Mouse (Mus musculus): Measurements from ENCODE around the gene Clnk. TPM values are rescaled to one million over a fixed set of nuclear protein-coding genes. Genes with fewer than 3 reads are reported as not detected.

Gene Clnk
- total and polyA plus RNA-seq, 3 experiments: not detected

GRCm38 (mm10) chr5:38702941-38703340 lies 173.7 kb downstream of the Clnk start:
- Histone ChIP-seq H3K4me1 (ENCODE audit: control insufficient read depth in 1 of 2, insufficient read depth in 2 of 2, low read length in 2 of 2) (no peaks in the 10 kb centered on the region), H3K79me2 (ENCODE audit: control insufficient read depth, insufficient read depth, low read length, poor library complexity) (no peaks in the 10 kb centered on the region), H3K4me3 (ENCODE audit: control insufficient read depth in 1 of 2, insufficient read depth in 1 of 2, low read depth in 2 of 2, low read length in 2 of 2) (no peak overlapping the region), H3K9ac (ENCODE audit: control insufficient read depth, low read depth, low read length, poor library complexity, severe bottlenecking) (no peak overlapping the region), H3K36me3 (ENCODE audit: control insufficient read depth in 1 of 2, insufficient read depth in 2 of 2, low read length in 2 of 2) (no peaks in the 10 kb centered on the region), H3K27me3 (ENCODE audit: control insufficient read depth in 1 of 2, insufficient read depth in 2 of 2, low read length in 2 of 2) (no peaks in the 10 kb centered on the region), H3K9me3 (replicated peaks; ENCODE audit: insufficient read depth, low read length) (no peaks in the 10 kb centered on the region), H3K27ac (ENCODE audit: control insufficient read depth, low read depth, low read length) (no peak overlapping the region)
- no peak for TF ChIP-seq ZMIZ1 (IDR thresholded peaks at IDR 0.05; ENCODE audit: low read depth, low read length)
- TF ChIP-seq USF1 (IDR thresholded peaks at IDR 0.05; ENCODE audit: low read depth, low read length): no peak
- TF ChIP-seq SIN3A (IDR thresholded peaks at IDR 0.05; ENCODE audit: low read length): no peak
- no peak for TF ChIP-seq RCOR1 (IDR thresholded peaks at IDR 0.05; ENCODE audit: low read depth, low read length)
- no peak for TF ChIP-seq MYC (IDR thresholded peaks at IDR 0.05; ENCODE audit: low read depth, low read length)
- DNase-seq (ENCODE audit: low read depth, low spot score): no peak

DNA sequence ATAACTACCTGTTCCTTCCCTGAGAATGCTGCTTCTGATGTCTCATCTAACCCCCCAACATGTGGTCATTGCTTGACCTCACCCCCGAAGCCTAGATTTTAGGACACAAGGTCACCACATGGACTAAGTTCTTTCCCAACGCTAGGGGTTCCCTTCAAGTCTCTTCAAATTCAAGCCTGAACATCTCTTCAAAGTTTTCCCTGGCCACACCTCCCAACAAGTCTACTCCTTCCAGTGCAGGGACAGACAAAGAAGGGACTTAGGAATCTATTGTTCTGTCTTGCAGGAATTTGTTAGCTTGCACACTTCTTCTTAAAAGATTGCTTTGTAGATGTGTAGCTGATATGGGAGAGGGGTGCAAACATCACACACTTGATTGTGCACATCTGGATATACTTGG lies 174.5 kb downstream of the Clnk start:
- no peaks in the 10 kb centered on the region for H3K27me3 ChIP-seq (ENCODE audit: control insufficient read depth in 1 of 2, insufficient read depth in 2 of 2, low read length in 2 of 2)
- no peak overlapping the region for H3K9ac ChIP-seq (ENCODE audit: control insufficient read depth, low read depth, low read length, poor library complexity, severe bottlenecking)
- no peaks in the 10 kb centered on the region for H3K9me3 ChIP-seq (replicated peaks; ENCODE audit: insufficient read depth, low read length)
- H3K4me3 ChIP-seq (ENCODE audit: control insufficient read depth in 1 of 2, insufficient read depth in 1 of 2, low read depth in 2 of 2, low read length in 2 of 2): no peak overlapping the region
- H3K36me3 ChIP-seq (ENCODE audit: control insufficient read depth in 1 of 2, insufficient read depth in 2 of 2, low read length in 2 of 2): no peaks in the 10 kb centered on the region
- no peak for DNase-seq (ENCODE audit: low read depth, low spot score)
- TF ChIP-seq SIN3A (IDR thresholded peaks at IDR 0.05; ENCODE audit: low read length) (no peak), MAX (IDR thresholded peaks at IDR 0.05; ENCODE audit: low read length) (no peak), ZKSCAN1 (IDR thresholded peaks at IDR 0.05; ENCODE audit: low read depth, low read length) (no peak), ZNF384 (IDR thresholded peaks at IDR 0.05; ENCODE audit: low read depth, low read length) (no peak), HCFC1 (IDR thresholded peaks at IDR 0.05; ENCODE audit: low read depth, low read length) (no peak), POLR2AphosphoS2 (IDR thresholded peaks at IDR 0.05; ENCODE audit: low read length) (no peak), KAT2A (conservative IDR thresholded peaks at IDR 0.05; ENCODE audit: low read depth, low read length) (no peak)
- no peaks in the 10 kb centered on the region for H3K4me1 ChIP-seq (ENCODE audit: control insufficient read depth in 1 of 2, insufficient read depth in 2 of 2, low read length in 2 of 2)
- no peaks in the 10 kb centered on the region for H3K79me2 ChIP-seq (ENCODE audit: control insufficient read depth, insufficient read depth, low read length, poor library complexity)
- no peak overlapping the region for H3K27ac ChIP-seq (ENCODE audit: control insufficient read depth, low read depth, low read length)

DNA sequence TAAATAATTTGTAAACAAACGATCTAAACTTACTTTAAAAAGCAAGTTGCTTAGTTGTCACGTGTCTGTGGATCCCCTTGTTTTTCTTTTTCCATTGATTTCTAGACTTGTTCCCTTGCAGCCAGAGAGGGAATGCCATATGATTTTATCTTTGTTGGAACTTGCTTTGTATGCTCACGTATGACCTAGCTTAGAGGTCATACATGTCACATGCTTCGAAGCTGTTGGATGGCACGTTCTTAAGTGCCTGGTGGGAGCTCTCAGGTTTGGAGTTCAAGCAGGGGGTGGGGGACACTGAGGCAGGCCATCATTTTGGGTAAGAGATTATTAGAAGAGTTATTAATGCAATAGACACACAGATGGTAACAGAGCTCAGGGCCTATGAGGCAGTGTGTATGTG lies 178.1 kb downstream of the Clnk start:
- no peak overlapping the region for H3K9ac ChIP-seq (ENCODE audit: control insufficient read depth, low read depth, low read length, poor library complexity, severe bottlenecking)
- H3K79me2 ChIP-seq (ENCODE audit: control insufficient read depth, insufficient read depth, low read length, poor library complexity): no peaks in the 10 kb centered on the region
- no peak overlapping the region for H3K27ac ChIP-seq (ENCODE audit: control insufficient read depth, low read depth, low read length)
- no peaks in the 10 kb centered on the region for H3K36me3 ChIP-seq (ENCODE audit: control insufficient read depth in 1 of 2, insufficient read depth in 2 of 2, low read length in 2 of 2)
- no peak for TF ChIP-seq MAFK (IDR thresholded peaks at IDR 0.05; ENCODE audit: borderline replicate concordance, low read depth, low read length)
- no peak overlapping the region for H3K4me3 ChIP-seq (ENCODE audit: control insufficient read depth in 1 of 2, insufficient read depth in 1 of 2, low read depth in 2 of 2, low read length in 2 of 2)
- no peak for DNase-seq (ENCODE audit: low read depth, low spot score)
- no peaks in the 10 kb centered on the region for H3K27me3 ChIP-seq (ENCODE audit: control insufficient read depth in 1 of 2, insufficient read depth in 2 of 2, low read length in 2 of 2)
- H3K9me3 ChIP-seq (replicated peaks; ENCODE audit: insufficient read depth, low read length): no peaks in the 10 kb centered on the region
- H3K4me1 ChIP-seq (ENCODE audit: control insufficient read depth in 1 of 2, insufficient read depth in 2 of 2, low read length in 2 of 2): no peaks in the 10 kb centered on the region

Measured in MEL (cell line).